Mouse (Mus musculus) embryonic fibroblast, embryonic 13.5 days (primary cell): ENCODE data around the gene Umad1.

Experiments
- CTCF ChIP-seq: IDR thresholded peaks from 2 replicates; pipeline ENCODE4 v1.5.1; 2011; ENCODE audit warnings: mild to moderate bottlenecking, control low read depth, low read length, moderate library complexity, borderline replicate concordance; ENCODE audit not compliant: insufficient read depth
- POLR2A ChIP-seq: IDR thresholded peaks from 2 replicates; pipeline ENCODE4 v1.6.1; 2011; ENCODE audit warnings: low read depth, mild to moderate bottlenecking, control low read depth, low read length, moderate library complexity

- TF ChIP-seq CTCF (no peak), POLR2A (no peak)
Observed at GRCm38 (mm10) chr6:8395061-8395460, 136.0 kb downstream of the Umad1 start.
